Mouse (Mus musculus): ENCODE measurements around the gene Igfbp7.

- TF ChIP-seq POLR2A (IDR thresholded peaks at IDR 0.05; ENCODE audit: insufficient read length, low read depth) (no peak), MYOG (IDR thresholded peaks at IDR 0.05; ENCODE audit: control insufficient read depth in 1 of 3, insufficient read depth in 1 of 3, insufficient read length in 2 of 3, low read depth in 2 of 3) (no peak), REST (IDR thresholded peaks at IDR 0.05; ENCODE audit: insufficient read depth, insufficient read length) (peak; percentile 62), MAX (IDR thresholded peaks at IDR 0.05; ENCODE audit: low read depth) (no peak), MYOD1 (IDR thresholded peaks at IDR 0.05; ENCODE audit: control insufficient read depth in 1 of 3, insufficient read length in 2 of 3, low read depth in 2 of 3) (no peak), USF1 (IDR thresholded peaks at IDR 0.05; ENCODE audit: low read depth) (no peak), POLR2AphosphoS2 (IDR thresholded peaks at IDR 0.05; ENCODE audit: insufficient read length, low read depth) (no peak)
Measured at GRCm38 (mm10) chr5:77433561-77433960, 25.7 kb upstream of the Igfbp7 start.
